Mouse (Mus musculus) urinary bladder, postnatal 4 days (tissue): Measurements from ENCODE around the gene Nhsl1.

Experiments used
- DNase-seq, 2 experiments: peaks; one replicate each; pipeline ENCODE4 v3.0.0; 2021 to 2022; ENCODE audit warnings: low spot score in 2 of 2

The Nhsl1 gene

GRCm38 (mm10) chr10:18484731-18485130 lies 165.9 kb downstream of the Nhsl1 start:
- DNase-seq: no peak

DNA sequence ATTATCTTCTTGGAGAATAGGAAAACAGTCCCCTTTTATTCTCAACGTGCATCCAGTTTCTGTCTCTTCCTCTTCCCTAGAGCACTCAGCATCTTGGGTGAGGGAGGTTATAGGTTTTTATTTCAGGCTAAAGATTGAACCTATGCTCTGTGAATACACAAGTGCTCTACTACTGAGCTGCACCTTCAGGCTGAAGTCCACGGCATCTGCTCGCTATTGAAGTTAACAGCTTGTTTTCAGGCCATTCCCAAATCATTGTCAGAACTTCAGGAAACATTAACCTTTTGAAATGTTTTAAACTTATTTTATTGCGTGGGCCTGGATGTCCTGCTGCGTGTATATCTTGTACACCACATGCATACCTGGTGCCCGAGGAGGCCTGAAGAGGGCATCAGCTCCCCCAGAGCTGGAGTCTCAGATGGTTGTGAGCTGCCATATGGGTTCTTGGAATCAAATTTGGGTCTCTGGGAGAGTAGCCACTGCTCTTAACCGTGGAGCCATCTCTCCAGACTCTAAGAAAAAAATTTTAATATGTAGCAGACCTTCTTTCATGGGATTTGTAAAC lies 169.5 kb downstream of the Nhsl1 start:
- no peak for DNase-seq

DNA sequence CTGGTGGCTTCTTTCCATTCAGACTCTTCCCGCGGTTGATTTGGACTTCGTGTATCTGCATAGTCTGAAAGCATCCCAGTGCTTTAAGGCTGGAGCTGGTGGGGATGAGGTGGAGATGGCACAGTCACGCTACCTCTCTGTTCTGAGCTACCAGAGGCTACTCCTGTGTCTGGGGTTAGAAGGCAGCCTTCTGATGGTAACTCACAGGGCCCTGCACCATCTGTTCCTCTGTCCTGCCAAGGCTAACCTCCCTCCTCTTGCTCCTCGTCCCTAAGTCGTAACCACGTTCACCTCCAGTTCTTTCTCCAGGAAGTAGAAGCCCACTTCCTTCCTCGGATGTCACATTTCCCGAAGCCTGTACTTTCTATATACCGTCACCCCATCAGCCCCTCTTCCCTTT lies 171.2 kb downstream of the Nhsl1 start:
- no peak for DNase-seq

DNA sequence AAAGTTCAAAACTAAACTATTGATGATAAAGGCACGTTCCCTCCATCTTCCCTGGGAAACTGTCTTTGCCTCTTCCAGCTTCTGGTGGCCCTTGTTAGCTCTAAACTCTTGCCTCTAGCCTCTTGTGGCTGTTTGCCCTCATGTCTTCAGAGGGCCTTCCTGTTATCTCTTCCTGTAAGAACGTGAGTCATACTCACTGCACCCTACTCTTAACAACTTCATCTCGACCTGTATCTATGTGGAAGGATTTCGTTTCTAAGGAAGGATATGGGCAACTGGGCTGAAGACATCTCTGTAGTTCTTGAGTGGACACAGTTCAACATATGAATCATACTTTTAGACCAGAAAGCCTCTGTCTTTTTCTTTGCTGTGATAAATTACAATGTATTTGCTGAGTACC lies 173.2 kb downstream of the Nhsl1 start:
- DNase-seq: no peak

DNA sequence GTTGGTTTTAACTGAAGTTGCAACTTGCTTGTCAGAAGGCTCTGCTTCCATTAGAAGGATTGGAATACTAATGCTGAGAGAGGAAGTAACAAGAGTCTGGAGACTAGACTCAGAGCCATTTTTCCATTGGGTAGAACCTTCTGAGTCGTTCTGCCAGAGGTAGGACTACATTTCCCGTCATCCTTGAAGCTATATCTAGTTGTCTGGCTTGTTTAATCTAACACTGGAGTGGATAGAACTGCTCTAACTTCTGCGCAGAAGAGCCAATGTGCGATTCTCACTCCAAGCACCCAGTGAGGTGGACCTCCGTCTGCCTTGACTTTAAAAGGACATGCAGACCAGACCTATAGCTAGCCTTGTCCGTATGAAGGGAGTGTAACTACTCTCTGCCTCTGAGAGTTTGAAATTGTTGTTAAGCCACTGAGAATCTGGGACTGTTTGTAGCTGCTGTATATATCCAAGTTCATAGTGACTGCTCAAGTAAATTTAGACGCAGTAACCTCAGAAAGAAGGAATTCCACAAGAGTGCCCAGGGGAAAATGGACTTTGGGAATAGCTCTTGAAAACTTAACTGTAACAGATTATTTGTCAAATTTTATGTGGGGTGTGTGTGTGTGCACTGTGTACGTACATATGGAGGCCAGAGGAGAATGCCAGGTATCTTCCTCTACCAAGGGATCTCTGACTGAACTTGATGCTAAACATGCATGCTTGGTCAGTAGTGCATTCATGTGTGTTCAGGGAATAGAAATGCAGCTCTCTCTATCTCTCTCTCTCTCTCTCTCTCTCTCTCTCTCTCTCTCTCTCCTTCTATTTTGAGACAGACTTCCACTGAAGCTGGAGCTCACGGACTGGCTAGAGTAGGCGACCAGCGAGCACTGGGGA lies 174.5 kb downstream of the Nhsl1 start:
- DNase-seq: no peak

DNA sequence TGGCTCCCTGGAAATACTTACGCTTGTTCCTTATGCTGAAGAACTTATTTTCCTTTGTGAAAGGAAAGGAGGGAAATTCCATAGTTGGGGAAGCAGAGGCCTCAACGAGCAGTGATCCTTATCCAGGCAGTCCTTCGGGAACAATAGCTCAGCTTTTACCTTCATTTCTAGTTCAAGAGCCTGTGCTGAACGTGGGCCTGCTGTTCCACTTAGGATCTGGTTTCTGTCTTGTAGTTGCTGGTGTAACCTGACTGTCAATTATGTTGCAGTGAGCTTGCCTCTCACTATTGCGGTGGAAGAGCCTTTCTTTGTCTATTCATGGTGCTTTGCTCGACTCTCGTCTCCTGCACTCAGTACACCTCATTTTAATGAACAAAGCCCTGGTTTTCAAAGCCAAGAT lies 175.5 kb downstream of the Nhsl1 start:
- no peak for DNase-seq

GRCm38 (mm10) chr10:18497066-18497465 lies 178.3 kb downstream of the Nhsl1 start:
- no peak for DNase-seq

DNA sequence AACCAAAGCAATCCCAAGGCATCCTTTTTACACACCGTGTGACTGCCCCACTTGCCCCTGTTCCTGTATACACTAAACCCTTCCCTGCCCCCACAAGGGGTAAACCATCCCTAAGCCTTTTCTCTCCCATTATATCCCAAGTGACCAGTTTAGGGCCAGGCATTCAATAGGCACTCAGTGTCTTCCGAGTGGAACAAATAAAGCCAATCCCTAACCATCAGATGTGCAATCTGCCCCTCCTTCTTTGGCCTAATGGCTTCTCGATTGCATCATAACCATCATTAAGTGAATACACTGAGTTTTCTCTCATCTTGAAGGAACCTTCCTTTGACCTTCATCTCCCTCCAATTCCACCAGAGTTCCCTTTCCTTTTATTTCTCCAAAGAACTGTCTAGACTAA lies 183.2 kb downstream of the Nhsl1 start:
- DNase-seq: no peak

DNA sequence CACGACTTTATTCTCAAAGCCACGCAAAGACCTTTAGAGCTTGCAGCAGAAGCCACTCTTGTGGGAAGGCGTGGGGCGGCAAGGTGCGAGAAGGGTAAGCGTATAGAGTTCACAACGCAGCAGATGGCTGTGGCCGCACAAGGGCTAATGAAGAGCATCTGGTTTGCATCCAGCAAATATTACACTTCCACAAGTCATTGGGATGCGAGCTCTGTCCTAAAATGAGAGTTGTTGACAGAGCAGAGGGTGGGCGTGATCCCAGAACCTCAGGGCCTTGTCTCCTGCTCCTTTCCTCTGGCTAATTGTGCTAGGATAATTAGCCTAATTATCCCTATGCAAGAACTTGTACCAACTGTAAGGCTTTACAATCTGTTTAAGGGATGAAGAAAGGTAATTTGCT lies 186.9 kb downstream of the Nhsl1 start:
- DNase-seq: no peak

DNA sequence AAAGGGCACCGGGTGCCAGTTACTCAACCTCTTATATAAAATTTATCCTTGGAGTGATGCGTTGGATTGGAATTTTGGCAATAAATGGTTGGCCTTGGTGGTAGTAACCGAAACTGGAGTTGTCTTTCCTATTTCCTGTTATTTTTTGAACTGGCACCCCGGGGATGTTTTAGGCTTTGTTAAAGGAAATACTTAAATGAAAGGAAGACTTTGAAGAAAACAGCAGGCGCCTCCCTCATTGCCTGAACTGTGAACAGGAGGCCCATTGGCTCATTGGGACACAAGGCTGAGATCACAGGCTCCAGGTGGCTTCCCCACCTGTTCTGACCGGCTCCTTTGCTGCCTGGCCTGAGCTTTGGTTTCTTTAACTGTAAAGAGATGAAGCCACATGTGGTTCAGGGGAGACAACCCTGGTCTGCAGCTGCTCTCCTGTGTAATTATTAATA lies 187.7 kb downstream of the Nhsl1 start:
- DNase-seq: no peak

GRCm38 (mm10) chr10:18507869-18508473 lies 189.2 kb downstream of the Nhsl1 start:
- no peak for DNase-seq

GRCm38 (mm10) chr10:18508586-18508985 lies 189.8 kb downstream of the Nhsl1 start:
- no peak for DNase-seq

DNA sequence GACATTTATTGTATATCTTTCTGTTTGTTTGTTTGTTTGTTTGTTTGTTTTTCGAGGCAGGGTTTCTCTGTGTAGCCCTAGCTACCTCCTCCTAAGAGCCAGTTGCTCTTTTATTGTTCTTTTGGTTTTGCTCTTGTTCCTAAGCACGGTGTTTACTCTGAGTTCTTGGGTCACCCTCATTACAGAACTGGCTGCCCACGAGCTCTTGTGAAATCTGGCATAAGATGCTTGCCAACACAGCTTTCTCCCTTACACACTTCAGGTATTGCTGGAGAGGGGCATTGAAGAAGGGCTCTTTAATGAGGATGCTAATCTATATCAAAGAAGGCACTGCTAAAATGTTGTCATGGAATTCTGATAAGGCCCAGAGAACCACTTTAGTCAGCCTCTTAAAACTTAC lies 191.9 kb downstream of the Nhsl1 start:
- no peak for DNase-seq

GRCm38 (mm10) chr10:18511496-18511895 lies 192.7 kb downstream of the Nhsl1 start:
- no peak for DNase-seq

GRCm38 (mm10) chr10:18522556-18522955 lies 203.8 kb downstream of the Nhsl1 start:
- no peak for DNase-seq

DNA sequence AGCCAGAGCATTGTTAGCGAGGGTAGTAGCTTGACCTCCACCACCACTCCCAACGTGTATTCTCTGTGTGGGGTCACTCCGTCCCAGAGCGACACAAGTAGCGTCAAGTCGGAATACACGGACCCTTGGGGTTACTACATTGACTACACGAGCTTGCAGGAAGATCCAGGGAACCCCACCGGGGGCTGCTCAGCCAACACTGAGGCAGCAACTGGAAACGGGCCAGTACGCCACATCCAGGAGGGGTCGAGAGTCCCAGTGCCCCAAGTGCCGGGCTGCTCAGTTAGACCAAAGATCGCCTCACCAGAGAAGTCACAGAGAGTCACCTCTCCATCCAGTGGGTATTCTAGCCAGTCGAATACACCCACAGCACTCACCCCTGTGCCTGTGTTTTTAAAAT lies 206.5 kb downstream of the Nhsl1 start:
- no peak for DNase-seq

DNA sequence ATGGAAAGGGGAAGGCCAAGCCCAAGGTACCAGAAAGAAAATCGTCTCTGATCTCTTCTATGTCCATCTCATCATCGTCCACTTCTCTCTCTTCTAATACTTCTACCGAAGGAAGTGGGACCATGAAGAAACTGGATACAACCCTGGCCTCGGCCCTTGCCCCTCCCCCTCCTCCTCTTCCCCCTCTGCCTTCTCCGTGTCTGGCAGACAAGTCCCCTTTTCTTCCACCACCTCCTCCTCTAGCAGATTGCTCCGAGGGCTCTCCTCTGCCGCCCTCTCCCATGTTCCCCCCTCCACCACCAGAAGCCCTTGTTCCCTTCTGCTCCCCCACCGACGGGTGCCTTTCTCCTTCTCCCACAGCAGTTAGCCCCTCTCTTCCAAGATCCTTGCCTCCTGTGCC lies 206.9 kb downstream of the Nhsl1 start:
- DNase-seq: no peak

- no peak for DNase-seq
These were observed 207.5 kb downstream of the Nhsl1 start for GRCm38 (mm10) chr10:18526184-18526850.

- no peak for DNase-seq
These were observed 208.3 kb downstream of the Nhsl1 start for GRCm38 (mm10) chr10:18526851-18527675.

DNA sequence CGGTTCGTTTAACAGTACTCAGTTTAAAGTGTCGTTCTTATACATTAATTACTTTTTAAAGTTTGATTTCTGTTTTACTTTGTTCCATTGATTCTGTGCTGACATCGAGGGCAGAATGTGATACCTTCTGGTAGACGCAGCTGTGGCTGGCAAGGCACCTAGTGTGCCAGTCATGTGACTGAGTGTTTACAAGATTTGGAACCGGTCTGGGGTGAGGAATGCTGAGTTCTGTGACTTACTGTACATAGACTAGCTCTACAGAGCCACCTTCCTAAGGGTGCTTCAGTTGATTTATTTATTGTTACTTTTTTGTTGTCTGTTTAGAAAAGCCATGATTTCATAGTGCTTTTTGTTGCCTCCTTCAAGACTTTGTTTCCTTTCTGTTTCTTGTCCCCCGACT lies 209.0 kb downstream of the Nhsl1 start:
- DNase-seq: no peak

DNA sequence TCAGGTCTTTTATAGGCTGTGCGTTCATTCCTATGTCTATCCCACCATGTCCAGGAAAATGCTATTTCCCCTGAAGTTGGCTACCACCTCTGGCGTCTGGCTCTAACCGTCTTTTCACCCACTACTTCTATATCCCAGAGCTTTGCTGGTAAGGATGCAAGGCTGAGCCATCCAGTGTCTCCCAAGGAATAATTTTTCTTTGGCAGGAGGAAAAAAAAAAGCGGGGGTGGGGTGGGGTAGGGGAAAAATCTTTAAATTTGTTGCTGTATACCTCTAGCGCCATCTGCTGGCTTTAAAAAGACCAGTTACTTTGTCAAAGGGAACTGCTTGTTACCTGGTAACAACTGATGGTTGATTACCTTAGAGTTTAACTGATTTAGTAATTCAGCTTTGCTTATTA lies 209.7 kb downstream of the Nhsl1 start:
- no peak for DNase-seq

GRCm38 (mm10) chr10:18529177-18529576 lies 210.4 kb downstream of the Nhsl1 start:
- no peak for DNase-seq
